Comparison of ENCODE assay signal across 13 mouse cellular contexts in the genomic region with DNA sequence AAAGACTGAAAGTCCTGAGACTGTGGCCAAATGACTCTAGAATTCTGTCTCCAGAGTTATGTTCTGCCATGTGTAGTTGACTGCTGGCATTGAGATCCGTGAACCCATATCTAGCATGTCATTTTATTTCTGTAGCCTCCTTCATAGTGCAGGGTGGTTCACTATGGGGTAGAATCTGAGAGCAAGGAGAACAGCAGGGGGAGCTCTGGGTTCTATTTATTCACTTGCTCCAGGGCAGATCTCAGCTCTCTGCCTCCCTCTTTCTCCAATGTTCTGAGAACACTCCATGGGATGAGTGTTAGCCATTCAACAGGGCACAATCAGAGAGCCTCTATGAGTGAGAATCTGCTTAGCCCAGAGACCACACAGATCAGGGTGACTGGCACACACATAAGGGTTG. TPM values are rescaled to one million over a fixed set of nuclear protein-coding genes. Genes with fewer than 3 reads are reported as not detected.
DNase-seq lines count a peak whose midpoint lies in the region; ATAC-seq and TF ChIP-seq lines count a peak whose summit lies in the region.
"Had no signal": no experiment of that assay in that cellular context is flagged by ENCODE, and none has a peak within 500 bp of the region (broad histone marks: within the 10 kb centered on the region; RNA-seq: fewer than 3 reads in every experiment).

No protein-coding gene starts in this region.

- no peak overlapping the region for H3K27ac ChIP-seq in kidney, adult 2 months (ENCODE audit: insufficient read depth, low read depth, low read length)
- no peak overlapping the region for H3K27ac ChIP-seq in bone marrow macrophage, adult 2 months (ENCODE audit: insufficient read depth, low read depth, low read length)
- no peak overlapping the region for H3K27ac ChIP-seq in intestine, embryonic 16.5 days (ENCODE audit: low read length)
- H3K27ac ChIP-seq: embryonic facial prominence, embryonic 13.5 days; heart, adult 2 months; lung, embryonic 15.5 days had no signal

- H3K36me3 ChIP-seq in kidney, adult 2 months (ENCODE audit: control insufficient read depth, insufficient read depth, low read length) = no peaks in the 10 kb centered on the region
- no peaks in the 10 kb centered on the region for H3K36me3 ChIP-seq in E14TG2a.4 (ENCODE audit: insufficient read depth, low read length)
- no peaks in the 10 kb centered on the region for H3K36me3 ChIP-seq in intestine, embryonic 16.5 days (ENCODE audit: control insufficient read depth, insufficient read depth, low read length)
- H3K36me3 ChIP-seq: embryonic facial prominence, embryonic 13.5 days; lung, embryonic 15.5 days had no signal

- peaks cover 17% of the 10 kb centered on the region for H3K9me3 ChIP-seq in E14TG2a.4 (ENCODE audit: low read length)
- no peaks in the 10 kb centered on the region for H3K9me3 ChIP-seq in intestine, embryonic 16.5 days (ENCODE audit: control insufficient read depth, low read length)
- H3K9me3 ChIP-seq: lung, embryonic 15.5 days had no signal

- H3K9ac ChIP-seq in intestine, embryonic 16.5 days (ENCODE audit: low read depth, low read length) = no peak overlapping the region
- H3K9ac ChIP-seq: embryonic facial prominence, embryonic 13.5 days; lung, embryonic 15.5 days had no signal

- no peak overlapping the region for H3K4me2 ChIP-seq in intestine, embryonic 16.5 days (ENCODE audit: low read depth, low read length)
- H3K4me2 ChIP-seq: embryonic facial prominence, embryonic 13.5 days; lung, embryonic 15.5 days had no signal

- H3K27me3 ChIP-seq in kidney, adult 2 months (replicated peaks; ENCODE audit: control insufficient read depth, insufficient read depth, low read length) = no peaks in the 10 kb centered on the region
- no peaks in the 10 kb centered on the region for H3K27me3 ChIP-seq in E14TG2a.4 (ENCODE audit: insufficient read depth, low read length)
- no peaks in the 10 kb centered on the region for H3K27me3 ChIP-seq in intestine, embryonic 16.5 days (replicated peaks; ENCODE audit: control insufficient read depth, insufficient read depth, low read length)
- H3K27me3 ChIP-seq: embryonic facial prominence, embryonic 13.5 days; lung, embryonic 15.5 days had no signal

- 58% methylated on average over 1 of the region's 1 CpGs for WGBS in kidney, adult 2 months
- 66% methylated on average over 1 of the region's 1 CpGs for WGBS in intestine, embryonic 16.5 days

- no peaks in the 10 kb centered on the region for H3K4me1 ChIP-seq in kidney, adult 2 months (ENCODE audit: control insufficient read depth, insufficient read depth, low read length)
- no peaks in the 10 kb centered on the region for H3K4me1 ChIP-seq in E14TG2a.4 (replicated peaks; ENCODE audit: low read depth, low read length)
- peaks cover 2% of the 10 kb centered on the region for H3K4me1 ChIP-seq in bone marrow macrophage, adult 2 months (ENCODE audit: control insufficient read depth, insufficient read depth, low read length)
- H3K4me1 ChIP-seq in intestine, embryonic 16.5 days (ENCODE audit: control insufficient read depth, insufficient read depth, low read length) = no peaks in the 10 kb centered on the region
- H3K4me1 ChIP-seq: embryonic facial prominence, embryonic 13.5 days; lung, embryonic 15.5 days had no signal

- no peak overlapping the region for H3K4me3 ChIP-seq in kidney, adult 2 months (ENCODE audit: insufficient read depth, low read depth, low read length)
- H3K4me3 ChIP-seq in E14TG2a.4 (replicated peaks; ENCODE audit: low read length) = no peak overlapping the region
- H3K4me3 ChIP-seq in bone marrow macrophage, adult 2 months (ENCODE audit: insufficient read depth, low read length) = peak overlapping the region; percentile 11; the same call in 1 of the 2 replicates
- no peak overlapping the region for H3K4me3 ChIP-seq in intestine, embryonic 16.5 days (ENCODE audit: low read length)
- H3K4me3 ChIP-seq: embryonic facial prominence, embryonic 13.5 days; heart, adult 2 months; lung, embryonic 15.5 days had no signal

- TF ChIP-seq POLR2A in kidney, adult 2 months (IDR thresholded peaks at IDR 0.05; ENCODE audit: low read depth, low read length) = no peak
- no peak for TF ChIP-seq POLR2A in bone marrow macrophage, adult 2 months (IDR thresholded peaks at IDR 0.05; ENCODE audit: borderline replicate concordance, low read depth, low read length)

- peak; percentile 23 for DNase-seq in kidney, adult 2 months
- DNase-seq in kidney, adult 18-20 months = no peak
- DNase-seq in layer of hippocampus, adult 9-10 months (ENCODE audit: low spot score) = peak; percentile 1
- no peak for DNase-seq in gastrocnemius, adult 8-10 months (ENCODE audit: low spot score in 2 of 2)
- DNase-seq in spleen, postnatal 36 days (ENCODE audit: low spot score in 2 of 2) = no peak
- DNase-seq: heart, adult 2 months had no signal

- no peak for ATAC-seq in intestine, embryonic 16.5 days

- no peak for TF ChIP-seq CTCF in kidney, adult 2 months (conservative IDR thresholded peaks at IDR 0.05; ENCODE audit: insufficient read depth, insufficient read length, low read depth, low read length)
- TF ChIP-seq CTCF in E14TG2a.4 (conservative IDR thresholded peaks at IDR 0.05; ENCODE audit: low read length) = peak; percentile 28; the same call in 1 of the 2 replicates
- TF ChIP-seq CTCF in bone marrow macrophage, adult 2 months (IDR thresholded peaks at IDR 0.05; ENCODE audit: low read depth, low read length) = no peak

RNA-seq across cellular contexts. Expression of a gene that starts 10.4 kb away (rescaled TPM):
- not detected in 2 replicates for polyA plus RNA-seq in kidney, adult 2 months (2012; rRNA removed)
- polyA plus RNA-seq in bone marrow macrophage, adult 2 months (2012; ENCODE audit: insufficient read depth, insufficient read length, missing spikeins) = not detected in 2 replicates
- not detected for total RNA-seq in gastrocnemius, adult 8-10 months (2022)
- polyA plus RNA-seq in intestine, embryonic 16.5 days (2015; fragmentation: Nextera tagmentation; extraction: Ambion mirVana) = not detected in 2 replicates
- total RNA-seq: heart, adult 2 months had no signal
- polyA plus RNA-seq: embryonic facial prominence, embryonic 13.5 days; heart, adult 2 months; large intestine, adult 2 months; lung, embryonic 15.5 days; neural tube, embryonic 14.5 days had no signal

RNA-seq across cellular contexts. Expression of a gene that starts 18.1 kb away (rescaled TPM):
- not detected in 2 replicates for polyA plus RNA-seq in kidney, adult 2 months (2012; rRNA removed)
- not detected in 2 replicates for polyA plus RNA-seq in bone marrow macrophage, adult 2 months (2012; ENCODE audit: insufficient read depth, insufficient read length, missing spikeins)
- not detected for total RNA-seq in gastrocnemius, adult 8-10 months (2022)
- polyA plus RNA-seq in intestine, embryonic 16.5 days (2015; fragmentation: Nextera tagmentation; extraction: Ambion mirVana) = not detected in 2 replicates
- total RNA-seq: heart, adult 2 months had no signal
- polyA plus RNA-seq: embryonic facial prominence, embryonic 13.5 days; heart, adult 2 months; large intestine, adult 2 months; lung, embryonic 15.5 days; neural tube, embryonic 14.5 days had no signal

RNA-seq across cellular contexts. Expression of a gene that starts 27.8 kb away (rescaled TPM):
- not detected in 2 replicates for polyA plus RNA-seq in kidney, adult 2 months (2012; rRNA removed)
- polyA plus RNA-seq in bone marrow macrophage, adult 2 months (2012; ENCODE audit: insufficient read depth, insufficient read length, missing spikeins) = not detected in 2 replicates
- total RNA-seq in gastrocnemius, adult 8-10 months (2022) = not detected
- polyA plus RNA-seq in intestine, embryonic 16.5 days (2015; fragmentation: Nextera tagmentation; extraction: Ambion mirVana) = not detected in 2 replicates
- total RNA-seq: heart, adult 2 months had no signal
- polyA plus RNA-seq: embryonic facial prominence, embryonic 13.5 days; heart, adult 2 months; large intestine, adult 2 months; lung, embryonic 15.5 days; neural tube, embryonic 14.5 days had no signal

RNA-seq across cellular contexts. Expression of a gene that starts 51.1 kb away (rescaled TPM):
- not detected in 2 replicates for polyA plus RNA-seq in kidney, adult 2 months (2012; rRNA removed)
- not detected in 2 replicates for polyA plus RNA-seq in bone marrow macrophage, adult 2 months (2012; ENCODE audit: insufficient read depth, insufficient read length, missing spikeins)
- total RNA-seq in gastrocnemius, adult 8-10 months (2022) = not detected
- polyA plus RNA-seq in intestine, embryonic 16.5 days (2015; fragmentation: Nextera tagmentation; extraction: Ambion mirVana) = not detected in 2 replicates
- total RNA-seq: heart, adult 2 months had no signal
- polyA plus RNA-seq: embryonic facial prominence, embryonic 13.5 days; heart, adult 2 months; large intestine, adult 2 months; lung, embryonic 15.5 days; neural tube, embryonic 14.5 days had no signal

Comparison
In these comparisons a context has a peak if more than half of its experiments do, and no peak if none do; other contexts are left out.
1. DNase-seq: peak in kidney, adult 2 months (single experiment) and layer of hippocampus, adult 9-10 months (single experiment); none in kidney, adult 18-20 months (single experiment), gastrocnemius, adult 8-10 months (0 of 2) and spleen, postnatal 36 days (0 of 2).